Mouse (Mus musculus): ENCODE data around the gene Slc22a20.

Slc22a20 gene

DNA sequence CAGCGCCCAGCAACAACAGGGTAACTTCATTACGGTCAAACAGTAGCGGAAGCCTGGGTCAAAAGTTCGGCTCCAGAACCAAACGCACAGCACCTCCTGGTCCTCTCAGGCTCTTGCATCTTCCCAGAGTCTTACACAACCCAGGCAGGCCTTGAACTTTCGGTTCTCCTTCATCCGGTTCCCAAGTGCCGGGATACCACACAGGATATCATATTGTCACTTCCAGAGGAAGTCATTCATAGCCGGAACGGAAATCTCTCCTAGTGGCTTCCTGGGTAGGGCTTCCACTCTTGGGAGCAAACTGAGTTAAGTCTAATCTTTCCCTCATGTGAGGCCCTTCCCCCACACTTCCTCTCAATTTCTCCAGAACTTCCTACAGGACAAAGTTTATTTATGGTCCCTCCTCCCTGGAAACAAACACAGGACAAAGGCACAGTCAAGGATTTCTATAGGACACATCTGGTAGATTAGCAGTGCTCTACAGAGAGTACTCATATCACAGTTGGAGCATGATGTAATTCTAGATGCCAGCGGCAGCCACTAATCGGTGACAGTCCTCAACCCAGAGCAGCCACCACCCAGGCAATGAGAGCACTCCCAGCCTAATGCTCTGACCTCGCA lies 33.8 kb downstream of the Slc22a20 start:
- no peak for DNase-seq (ENCODE audit: low spot score in 2 of 2)

GRCm38 (mm10) chr19:5951631-5952030 lies 34.3 kb downstream of the Slc22a20 start:
- DNase-seq (ENCODE audit: low spot score in 2 of 2), result no peak

- no peak for DNase-seq (ENCODE audit: low spot score in 2 of 2)
Observed at GRCm38 (mm10) chr19:5950218-5950617, 35.7 kb downstream of the Slc22a20 start.

DNA sequence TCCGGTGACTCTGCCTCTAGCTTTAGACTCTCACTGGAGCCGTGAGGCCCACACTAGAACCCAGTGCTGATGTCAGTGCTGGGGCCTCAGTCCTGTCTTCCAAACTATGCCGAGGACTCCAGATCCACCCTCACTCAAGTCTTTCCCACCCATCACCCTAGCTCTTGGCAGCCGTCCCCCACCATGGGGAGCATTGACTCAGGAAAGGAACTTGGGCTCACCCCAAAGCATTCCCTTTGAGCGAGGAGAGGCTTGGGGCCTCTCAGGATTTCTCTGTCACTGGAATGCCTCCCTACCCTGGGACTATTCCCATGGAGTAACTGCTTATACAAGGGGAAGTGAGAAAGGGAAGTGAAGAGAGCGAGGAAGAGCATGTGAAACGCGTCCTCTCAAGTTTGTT lies 40.1 kb downstream of the Slc22a20 start:
- no peak for DNase-seq (ENCODE audit: low spot score in 2 of 2)

DNA sequence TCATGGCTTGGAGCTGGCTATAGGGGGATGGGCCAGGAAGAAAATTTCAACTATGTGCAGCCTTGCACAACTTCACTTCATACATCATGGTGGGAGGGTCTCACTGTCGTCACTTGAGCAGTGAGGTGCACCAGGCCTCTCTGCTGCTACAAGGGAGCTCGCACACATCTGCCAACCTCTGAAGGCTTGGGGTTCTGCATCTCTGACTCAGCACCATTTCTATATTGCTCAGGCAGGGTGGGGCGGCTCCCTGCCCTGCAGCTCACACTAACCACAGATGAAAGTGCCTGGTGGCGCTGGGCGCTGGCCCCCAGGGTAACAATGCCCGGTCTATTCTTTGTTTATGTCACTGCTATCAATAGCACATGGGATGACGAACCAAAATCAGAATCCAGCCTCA lies 40.9 kb downstream of the Slc22a20 start:
- DNase-seq (ENCODE audit: low spot score in 2 of 2), result no peak

DNA sequence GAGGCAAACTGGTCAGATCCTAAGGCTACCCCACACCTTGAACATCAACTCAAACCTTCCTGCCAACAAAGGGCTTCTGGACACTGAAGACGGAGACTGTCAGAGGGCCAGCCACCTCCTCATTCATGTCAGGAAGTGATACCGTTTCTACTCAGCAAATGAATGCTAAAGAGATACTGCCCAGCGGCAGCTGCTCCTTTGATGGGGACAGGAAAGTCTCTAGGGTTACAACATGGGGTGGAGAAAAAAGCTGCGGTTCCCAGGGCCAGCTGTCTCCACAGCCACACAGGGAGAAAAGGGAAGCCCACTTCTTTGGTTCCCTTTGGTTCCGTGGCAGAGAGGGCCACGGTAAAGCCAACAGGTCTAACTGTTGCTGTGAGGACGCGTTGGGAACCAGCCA lies 41.8 kb downstream of the Slc22a20 start:
- DNase-seq (ENCODE audit: low spot score in 2 of 2), result no peak

GRCm38 (mm10) chr19:5943404-5943803 lies 42.5 kb downstream of the Slc22a20 start:
- no peak for DNase-seq (ENCODE audit: low spot score in 2 of 2)

DNA sequence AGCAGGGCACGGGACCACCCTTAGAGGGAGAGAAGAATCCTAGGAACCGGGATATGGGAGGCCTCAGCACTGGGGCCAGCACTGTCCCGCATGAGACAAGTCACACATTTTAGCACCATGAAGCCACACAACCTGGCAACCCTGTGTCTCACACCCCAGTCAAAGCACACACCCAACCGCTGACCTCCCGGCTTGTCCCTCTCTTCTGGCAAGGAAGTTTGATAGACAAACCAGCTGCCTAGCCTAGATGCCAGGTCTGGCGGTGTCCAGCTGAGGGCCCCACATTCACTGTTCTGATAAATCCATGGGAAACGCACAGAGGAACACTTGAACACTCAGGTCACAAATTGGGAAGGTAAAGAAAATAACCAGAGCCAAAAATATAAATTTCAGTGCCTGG lies 43.4 kb downstream of the Slc22a20 start:
- DNase-seq (ENCODE audit: low spot score in 2 of 2), result no peak

DNA sequence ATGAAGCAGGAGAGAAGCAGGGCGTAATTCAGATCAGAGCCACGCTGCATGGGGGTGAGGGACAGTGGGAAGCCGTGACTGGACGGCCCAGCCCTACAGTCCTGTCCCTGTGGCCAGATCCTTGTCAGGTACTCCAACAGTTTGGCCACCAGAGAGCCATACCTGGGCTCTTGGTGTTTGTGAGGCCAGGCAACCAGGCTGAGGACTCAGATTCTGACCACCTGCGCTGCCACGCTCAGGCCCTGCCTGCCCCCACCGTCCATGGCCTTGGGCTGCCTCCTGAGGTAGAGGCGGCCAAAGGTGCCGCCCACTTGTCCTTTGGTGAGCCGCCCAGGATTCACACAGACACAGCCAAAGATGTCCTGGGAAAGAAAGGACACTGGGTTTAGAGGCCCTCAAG lies 45.3 kb downstream of the Slc22a20 start:
- no peak for DNase-seq (ENCODE audit: low spot score in 2 of 2)

DNA sequence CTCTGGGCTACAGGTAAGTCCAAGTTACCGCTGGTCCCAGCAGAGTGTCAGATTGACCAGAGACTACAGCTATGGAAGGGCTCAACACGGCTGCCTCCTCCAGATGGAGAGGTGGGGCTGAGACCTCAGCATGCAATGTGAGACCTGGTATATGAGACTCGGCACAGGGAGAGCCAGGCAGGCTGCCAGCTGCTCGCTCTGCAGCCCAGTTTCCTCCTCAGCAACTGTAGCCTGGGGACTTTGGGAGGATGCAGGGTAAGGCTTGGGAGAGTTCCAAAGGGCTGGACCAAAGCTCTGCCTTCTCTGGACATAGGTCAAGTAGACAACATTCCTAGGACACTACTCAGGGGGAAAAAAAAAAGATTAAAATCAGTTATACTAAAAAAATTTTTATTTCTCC lies 45.8 kb downstream of the Slc22a20 start:
- no peak for DNase-seq (ENCODE audit: low spot score in 2 of 2)

DNA sequence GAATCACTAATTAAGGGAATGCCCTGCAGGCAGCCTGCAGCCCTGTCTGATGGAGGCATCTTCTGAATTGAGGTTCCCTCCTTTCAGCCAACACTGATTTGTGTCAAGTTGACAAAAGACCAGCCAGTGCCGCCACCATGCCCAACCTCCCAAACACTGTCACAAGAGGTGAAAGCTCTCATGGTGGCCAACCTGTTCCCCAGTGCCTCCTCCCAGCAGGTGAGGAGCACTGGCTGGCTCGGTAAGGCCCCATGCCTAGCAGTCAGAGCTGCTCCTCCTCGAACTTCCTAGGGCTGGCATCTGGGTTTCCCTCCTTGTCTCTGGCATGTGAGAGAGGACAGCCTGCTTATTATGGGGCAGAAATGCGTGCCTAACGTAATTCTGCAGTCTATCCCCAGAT lies 46.2 kb downstream of the Slc22a20 start:
- no peak for DNase-seq (ENCODE audit: low spot score in 2 of 2)

GRCm38 (mm10) chr19:5938516-5938915 lies 47.4 kb downstream of the Slc22a20 start:
- DNase-seq (ENCODE audit: low spot score in 2 of 2), result no peak

DNA sequence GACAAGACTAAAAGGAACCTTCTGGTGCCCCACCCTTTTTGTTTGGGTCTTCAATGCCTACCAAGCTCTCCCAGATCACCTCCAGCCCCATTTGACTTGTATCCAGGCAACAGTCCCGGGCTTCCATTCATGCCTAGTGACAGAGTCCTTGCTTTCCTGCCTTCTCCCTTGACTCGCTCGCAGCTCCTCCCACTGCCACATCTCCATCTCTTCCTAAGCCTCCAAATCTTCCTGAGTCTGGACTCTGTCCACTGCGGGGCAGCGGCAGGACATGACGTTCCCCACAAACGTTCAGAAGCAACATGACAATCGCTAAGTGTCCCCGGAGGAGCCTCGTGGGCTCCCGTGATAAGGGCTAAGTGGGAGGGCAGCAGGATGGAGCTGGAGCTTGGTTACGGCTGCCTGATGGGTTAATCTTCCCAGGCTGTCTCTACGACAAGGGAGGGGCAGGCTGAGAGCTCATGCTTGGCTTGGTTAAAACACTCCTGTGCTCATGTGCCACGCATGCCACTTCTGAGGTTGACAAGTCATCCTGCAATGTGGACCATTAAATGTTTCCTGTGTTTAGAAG lies 48.0 kb downstream of the Slc22a20 start:
- no peak for DNase-seq (ENCODE audit: low spot score in 2 of 2)

DNA sequence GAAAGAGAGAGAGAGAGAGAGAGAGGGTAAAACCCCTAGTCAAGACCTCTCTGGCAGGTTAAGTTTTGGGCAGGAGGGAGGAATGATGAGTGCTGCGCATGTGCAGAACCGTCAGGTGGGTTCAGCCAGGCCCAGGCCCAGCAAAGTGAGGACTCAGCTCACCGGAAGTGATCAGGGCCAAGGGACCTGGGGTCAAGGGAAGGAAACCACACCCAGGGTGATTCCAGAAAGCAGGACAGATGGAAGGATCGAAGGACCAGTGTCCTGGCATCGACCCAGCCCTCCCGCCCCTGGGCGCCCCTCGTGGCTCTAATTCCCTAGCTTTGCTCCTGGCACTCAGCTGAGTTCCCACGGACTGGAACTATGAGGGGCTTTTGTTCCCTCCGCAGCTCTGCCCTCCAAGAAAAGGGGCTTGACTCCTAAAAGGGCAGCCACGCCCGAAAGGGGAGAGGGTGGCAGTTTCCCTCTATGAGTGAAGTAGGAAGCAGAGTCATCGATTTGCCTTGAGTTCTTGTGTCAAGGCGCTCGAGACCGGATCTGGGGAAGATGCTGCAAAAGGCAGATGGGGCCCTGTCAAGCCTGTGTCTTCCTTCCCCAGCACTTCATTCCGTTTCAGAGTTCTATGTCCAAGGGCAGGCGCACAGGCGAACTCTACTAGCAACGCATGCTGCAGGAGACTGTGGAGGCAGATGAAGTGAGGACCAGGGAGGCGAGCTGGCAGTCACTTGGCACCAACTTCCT lies 48.7 kb downstream of the Slc22a20 start:
- no peak for DNase-seq (ENCODE audit: low spot score in 2 of 2)

GRCm38 (mm10) chr19:5935691-5936090 lies 50.3 kb downstream of the Slc22a20 start:
- no peak for DNase-seq (ENCODE audit: low spot score in 2 of 2)

GRCm38 (mm10) chr19:5935266-5935665 lies 50.7 kb downstream of the Slc22a20 start:
- no peak for DNase-seq (ENCODE audit: low spot score in 2 of 2)

DNA sequence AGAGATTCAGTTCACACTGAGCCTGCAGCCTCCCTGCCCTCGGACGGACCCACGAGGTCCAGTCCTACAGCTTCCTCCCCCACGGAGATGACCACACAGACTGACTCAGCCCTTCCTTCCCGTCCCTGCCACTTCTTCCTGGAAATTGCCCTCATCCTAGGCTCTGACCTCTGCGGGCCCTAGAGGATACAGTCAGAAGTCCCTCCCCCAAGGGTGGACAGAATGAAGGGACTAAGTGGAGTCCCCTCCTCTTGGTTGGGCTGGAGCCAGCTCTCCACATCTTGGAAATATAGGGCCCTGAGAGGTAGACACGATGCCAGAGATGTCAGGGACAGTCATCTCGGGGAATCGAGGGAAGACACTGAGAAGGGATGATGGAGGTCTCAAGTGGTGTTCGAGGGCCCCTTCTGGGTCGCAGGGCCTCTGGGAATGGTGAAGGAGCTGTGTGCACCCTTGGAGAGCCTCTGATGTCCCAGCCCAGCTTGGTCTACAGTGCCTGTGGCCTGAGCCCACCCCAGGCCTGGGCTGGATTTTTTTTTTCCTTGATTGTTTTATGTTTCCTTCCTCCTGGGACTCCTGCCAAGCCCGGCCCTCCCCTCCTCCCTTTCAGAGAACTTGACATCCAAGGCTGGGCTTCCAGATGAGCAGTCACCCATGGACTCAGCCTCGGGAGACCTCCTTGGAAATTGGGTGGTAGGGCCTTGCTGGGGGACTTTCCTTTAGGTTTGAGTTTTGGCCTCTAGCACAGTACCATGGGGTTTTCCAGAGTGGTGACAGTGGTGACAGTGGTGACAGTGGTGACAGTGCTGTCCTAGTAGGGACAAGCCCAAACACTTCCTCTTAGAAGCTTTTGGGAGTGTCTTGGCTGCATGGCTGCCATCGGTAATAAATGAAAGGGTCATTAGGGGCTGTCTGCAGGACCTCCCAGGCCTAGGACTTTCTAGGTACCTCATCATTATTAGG lies 56.0 kb downstream of the Slc22a20 start:
- no peak for DNase-seq (ENCODE audit: low spot score in 2 of 2)

GRCm38 (mm10) chr19:5928546-5928945 lies 57.4 kb downstream of the Slc22a20 start:
- no peak for DNase-seq (ENCODE audit: low spot score in 2 of 2)

GRCm38 (mm10) chr19:5928104-5928503 lies 57.8 kb downstream of the Slc22a20 start:
- DNase-seq (ENCODE audit: low spot score in 2 of 2), result no peak

- DNase-seq (ENCODE audit: low spot score in 2 of 2), result no peak
Observed at GRCm38 (mm10) chr19:5927532-5927931, 58.4 kb downstream of the Slc22a20 start.

DNA sequence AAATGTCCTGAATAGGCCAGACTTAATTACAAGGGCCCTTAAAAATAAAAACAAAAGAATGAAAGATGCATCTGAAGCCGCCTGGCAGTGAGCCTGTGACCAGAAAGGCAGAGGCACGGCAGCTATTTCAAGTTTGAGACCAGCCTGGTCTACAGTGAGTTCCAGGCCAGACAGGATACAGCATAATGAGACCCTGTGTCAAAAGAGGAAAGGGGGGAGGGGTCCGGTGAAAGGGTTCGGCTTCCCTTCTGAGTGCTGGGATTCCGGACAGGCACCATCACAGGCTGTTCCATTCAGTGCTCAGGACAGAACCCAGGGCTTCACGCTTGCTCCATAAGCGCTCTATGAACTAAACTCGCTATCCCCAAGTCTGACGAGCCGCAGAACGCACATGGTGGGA lies 58.9 kb downstream of the Slc22a20 start:
- DNase-seq (ENCODE audit: low spot score in 2 of 2), result no peak

DNA sequence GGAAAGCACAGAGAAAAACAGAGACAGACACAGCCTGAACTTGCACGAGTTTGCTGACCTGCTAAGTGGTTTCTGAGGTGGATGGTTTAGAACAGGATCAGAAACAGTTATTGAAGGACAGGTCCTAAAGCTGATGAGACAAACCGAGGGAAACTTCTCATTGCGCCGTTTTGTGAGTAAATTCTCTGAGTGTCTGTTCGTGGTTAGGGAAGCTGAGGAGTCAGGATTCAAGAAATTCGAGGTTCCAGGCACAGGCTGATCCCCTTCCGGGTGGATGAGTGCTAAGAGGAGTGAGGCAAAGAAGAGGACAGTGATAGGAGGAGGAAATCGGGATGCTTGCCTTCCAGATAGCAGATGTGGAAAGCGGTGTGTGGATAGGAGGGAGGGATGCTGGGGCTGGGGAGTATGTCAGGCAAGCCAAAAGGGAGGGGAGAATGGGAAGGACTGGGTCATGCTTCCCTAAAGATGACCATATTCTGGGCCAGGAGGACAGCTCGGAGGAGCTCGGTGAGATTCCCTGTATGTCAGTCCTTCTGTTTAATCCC lies 60.6 kb downstream of the Slc22a20 start:
- DNase-seq (ENCODE audit: low spot score in 2 of 2), result no peak

All from thymus, postnatal 10 days (tissue).